Mouse (Mus musculus) liver, embryonic 11.5 days (tissue): ENCODE measurements around the gene Vdac1. TPM values are rescaled to one million over a fixed set of nuclear protein-coding genes. Genes with fewer than 3 reads are reported as not detected.

Experiments
- ATAC-seq: fragments of 200-750 bp; cut with Nextera tagmentation; replicated peaks from 2 replicates; pipeline ENCODE4 v1.8.0; 2017; ENCODE audit warnings: moderate number of reproducible peaks, mild to moderate bottlenecking, moderate TSS enrichment, moderate library complexity; ENCODE audit not compliant: low FRiP score
- DNase-seq: peaks from one replicate; pipeline ENCODE4 v3.0.0-alpha.2; 2017; ENCODE audit warnings: low spot score
- H3K27ac ChIP-seq: fragments of 300-500 bp; sonication (generic); 2 replicates; pipeline ENCODE4 v1.5.1; 2014; ENCODE audit warnings: mild to moderate bottlenecking, low read depth, low read length, control low read depth
- H3K27me3 ChIP-seq: fragments of 300-500 bp; sonication (generic); replicated peaks from 2 replicates; pipeline ENCODE4 v1.6.1; 2014; ENCODE audit warnings: low read length, mixed read lengths; ENCODE audit not compliant: control insufficient read depth, insufficient read depth
- H3K36me3 ChIP-seq: fragments of 300-500 bp; sonication (generic); 2 replicates; pipeline ENCODE4 v1.6.1; 2014; ENCODE audit warnings: mild to moderate bottlenecking, low read length, moderate library complexity, mixed read lengths; ENCODE audit not compliant: control insufficient read depth, insufficient read depth
- H3K4me1 ChIP-seq: fragments of 300-500 bp; sonication (generic); replicated peaks from 2 replicates; pipeline ENCODE4 v1.6.1; 2014; ENCODE audit warnings: low read length, mixed read lengths; ENCODE audit not compliant: control insufficient read depth, insufficient read depth
- H3K4me2 ChIP-seq: fragments of 300-500 bp; sonication (generic); 2 replicates; pipeline ENCODE4 v1.6.1; 2014; ENCODE audit warnings: mild to moderate bottlenecking, control low read depth, moderate library complexity
- H3K4me3 ChIP-seq: fragments of 300-500 bp; sonication (generic); 2 replicates; pipeline ENCODE4 v1.5.1; 2014; ENCODE audit warnings: low read depth, low read length, control low read depth
- H3K9ac ChIP-seq: fragments of 300-500 bp; sonication (generic); 2 replicates; pipeline ENCODE4 v1.6.1; 2014; ENCODE audit warnings: low read depth, low read length, control low read depth
- H3K9me3 ChIP-seq: fragments of 300-500 bp; sonication (generic); 2 replicates; pipeline ENCODE4 v1.6.1; 2016; ENCODE audit warnings: low read length, inconsistent platforms, mixed read lengths; ENCODE audit not compliant: control insufficient read depth
- WGBS: fragments of 180-500 bp; shearing (Covaris S2); extraction: QIAGEN DNeasy Blood & Tissue Kit; methylation state at CpG from one replicate; pipeline ENCODE4 v1.1.7; 2014; 5-methylcytosine and 5-hydroxymethylcytosine counted together
- polyA plus RNA-seq: library from polyadenylated mRNA; unstranded; fragments of >200 nt; fragmentation: Nextera tagmentation; extraction: Ambion mirVana; gene quantifications from 2 replicates; pipeline ENCODE4 v1.2.1, GENCODE M21; 2014

Gene Vdac1
- polyA plus RNA-seq: 228 and 243 TPM in 2 replicates

GRCm38 (mm10) chr11:52360471-52361277 lies at the start of gene Vdac1:
TSS of gene Vdac1 (plus strand) at chr11:52360860.
- Histone ChIP-seq H3K9me3 (no peaks in the 10 kb centered on the region), H3K27ac (peak within 1 kb of the TSS; percentile 97), H3K27me3 (no peaks in the 10 kb centered on the region), H3K4me1 (peaks cover 43% of the 10 kb centered on the region), H3K36me3 (no peaks in the 10 kb centered on the region), H3K4me3 (peak within 1 kb of the TSS; percentile 97), H3K4me2 (peak within 1 kb of the TSS; percentile 86), H3K9ac (peak within 1 kb of the TSS; percentile 92)
- under 1% methylated on average over 84 of the region's 84 CpGs for WGBS
- peak; percentile 91 for DNase-seq
- peak; percentile 90 for ATAC-seq

DNA sequence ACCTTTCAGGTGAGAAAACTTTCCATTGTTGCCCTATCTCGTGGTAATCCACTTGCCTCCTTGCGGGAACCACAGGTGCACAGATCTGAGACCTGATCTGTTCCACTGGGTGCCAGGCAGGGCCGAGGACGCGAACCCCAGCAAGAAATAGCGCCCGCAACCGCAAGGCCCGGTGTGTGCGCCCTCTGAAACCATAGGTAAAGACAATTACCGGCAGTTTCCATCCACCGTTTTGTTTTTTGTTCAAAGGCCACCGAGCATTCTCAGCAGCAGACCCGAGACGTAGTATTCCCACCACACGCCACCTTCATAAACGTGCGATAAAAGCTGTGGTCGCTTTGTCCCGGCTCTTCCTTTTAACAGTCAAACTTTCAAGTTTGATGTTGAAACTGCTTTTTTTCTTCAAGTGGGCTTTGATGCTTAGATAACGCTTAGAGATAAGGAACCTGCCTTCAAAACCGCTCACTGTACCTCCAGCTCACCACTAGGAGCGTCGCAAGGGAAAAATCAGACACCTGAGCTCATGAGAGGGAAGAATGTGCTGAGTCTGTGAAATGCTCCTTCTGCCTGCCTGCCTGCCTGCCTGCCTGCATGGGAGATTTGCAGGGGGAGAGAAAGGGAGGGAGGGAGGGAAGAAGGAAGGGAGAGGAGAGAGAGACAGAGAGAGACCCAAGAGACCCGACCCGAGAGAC lies 46.4 kb upstream of the Vdac1 start:
- H3K27me3 ChIP-seq: peaks cover 14% of the 10 kb centered on the region
- 16% methylated on average over 26 of the region's 26 CpGs for WGBS
- peak overlapping the region; percentile 16; the same call in 1 of the 2 replicates for H3K4me2 ChIP-seq
- no peaks in the 10 kb centered on the region for H3K9me3 ChIP-seq
- no peak overlapping the region for H3K9ac ChIP-seq
- no peaks in the 10 kb centered on the region for H3K4me1 ChIP-seq
- no peaks in the 10 kb centered on the region for H3K36me3 ChIP-seq
- H3K27ac ChIP-seq: no peak overlapping the region
- DNase-seq: no peak
- peak overlapping the region; percentile 15; the same call in 1 of the 2 replicates for H3K4me3 ChIP-seq
- ATAC-seq: no peak

GRCm38 (mm10) chr11:52318445-52318844 lies 42.2 kb upstream of the Vdac1 start:
- Histone ChIP-seq H3K27ac (no peak overlapping the region), H3K27me3 (peaks cover 14% of the 10 kb centered on the region), H3K4me1 (no peaks in the 10 kb centered on the region), H3K9ac (no peak overlapping the region), H3K4me3 (no peak overlapping the region), H3K9me3 (no peaks in the 10 kb centered on the region), H3K36me3 (no peaks in the 10 kb centered on the region), H3K4me2 (no peak overlapping the region)
- WGBS: 36% methylated on average over 13 of the region's 13 CpGs
- DNase-seq (no peak), ATAC-seq (no peak)

DNA sequence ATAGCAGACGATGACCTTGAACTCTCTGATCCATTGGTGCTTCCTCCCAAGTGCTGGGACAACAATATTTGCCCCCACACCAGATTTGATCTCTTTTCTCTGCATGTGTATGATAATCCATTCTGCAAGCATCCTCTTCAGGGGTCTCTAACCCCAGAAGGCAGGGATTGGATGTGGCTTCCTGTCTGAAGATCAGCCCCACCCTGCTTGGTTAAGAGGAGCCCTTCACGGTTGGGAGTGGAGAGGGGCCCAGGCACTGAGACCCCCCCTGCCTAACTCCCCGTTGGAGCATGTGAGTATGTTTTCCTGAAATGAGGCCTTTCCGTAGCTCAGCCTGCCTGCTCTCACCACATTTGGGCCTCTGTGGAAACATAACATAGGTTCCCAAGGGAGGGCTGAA lies 41.0 kb upstream of the Vdac1 start:
- no peaks in the 10 kb centered on the region for H3K4me1 ChIP-seq
- H3K27ac ChIP-seq: no peak overlapping the region
- H3K27me3 ChIP-seq: peaks cover 4% of the 10 kb centered on the region
- H3K4me2 ChIP-seq: no peak overlapping the region
- DNase-seq: no peak
- H3K36me3 ChIP-seq: no peaks in the 10 kb centered on the region
- no peak overlapping the region for H3K9ac ChIP-seq
- no peak overlapping the region for H3K4me3 ChIP-seq
- no peaks in the 10 kb centered on the region for H3K9me3 ChIP-seq
- ATAC-seq: no peak
- 65% methylated on average over 4 of the region's 4 CpGs for WGBS

GRCm38 (mm10) chr11:52320529-52320928 lies 40.1 kb upstream of the Vdac1 start:
- H3K4me1 ChIP-seq: no peaks in the 10 kb centered on the region

GRCm38 (mm10) chr11:52321540-52321939 lies 39.1 kb upstream of the Vdac1 start:
- no peaks in the 10 kb centered on the region; the same call in 1 of the 2 replicates for H3K27me3 ChIP-seq
- no peak overlapping the region for H3K4me3 ChIP-seq
- H3K9me3 ChIP-seq: no peaks in the 10 kb centered on the region
- H3K4me2 ChIP-seq: no peak overlapping the region
- WGBS: 57% methylated on average over 3 of the region's 3 CpGs
- no peak overlapping the region for H3K9ac ChIP-seq
- ATAC-seq: no peak
- H3K36me3 ChIP-seq: no peaks in the 10 kb centered on the region
- DNase-seq: no peak
- H3K4me1 ChIP-seq: no peaks in the 10 kb centered on the region
- no peak overlapping the region for H3K27ac ChIP-seq

More at GRCm38 (mm10) chr11:52320529-52320928, 40.1 kb upstream of the Vdac1 start:
- no peak overlapping the region for H3K27ac ChIP-seq
- DNase-seq (no peak), ATAC-seq (no peak)
- H3K4me3 ChIP-seq: no peak overlapping the region
- H3K4me2 ChIP-seq: no peak overlapping the region
- 80% methylated on average over 4 of the region's 4 CpGs for WGBS
- H3K27me3 ChIP-seq: no peaks in the 10 kb centered on the region; the same call in 1 of the 2 replicates
- H3K9me3 ChIP-seq: no peaks in the 10 kb centered on the region
- no peaks in the 10 kb centered on the region for H3K36me3 ChIP-seq
- no peak overlapping the region for H3K9ac ChIP-seq

DNA sequence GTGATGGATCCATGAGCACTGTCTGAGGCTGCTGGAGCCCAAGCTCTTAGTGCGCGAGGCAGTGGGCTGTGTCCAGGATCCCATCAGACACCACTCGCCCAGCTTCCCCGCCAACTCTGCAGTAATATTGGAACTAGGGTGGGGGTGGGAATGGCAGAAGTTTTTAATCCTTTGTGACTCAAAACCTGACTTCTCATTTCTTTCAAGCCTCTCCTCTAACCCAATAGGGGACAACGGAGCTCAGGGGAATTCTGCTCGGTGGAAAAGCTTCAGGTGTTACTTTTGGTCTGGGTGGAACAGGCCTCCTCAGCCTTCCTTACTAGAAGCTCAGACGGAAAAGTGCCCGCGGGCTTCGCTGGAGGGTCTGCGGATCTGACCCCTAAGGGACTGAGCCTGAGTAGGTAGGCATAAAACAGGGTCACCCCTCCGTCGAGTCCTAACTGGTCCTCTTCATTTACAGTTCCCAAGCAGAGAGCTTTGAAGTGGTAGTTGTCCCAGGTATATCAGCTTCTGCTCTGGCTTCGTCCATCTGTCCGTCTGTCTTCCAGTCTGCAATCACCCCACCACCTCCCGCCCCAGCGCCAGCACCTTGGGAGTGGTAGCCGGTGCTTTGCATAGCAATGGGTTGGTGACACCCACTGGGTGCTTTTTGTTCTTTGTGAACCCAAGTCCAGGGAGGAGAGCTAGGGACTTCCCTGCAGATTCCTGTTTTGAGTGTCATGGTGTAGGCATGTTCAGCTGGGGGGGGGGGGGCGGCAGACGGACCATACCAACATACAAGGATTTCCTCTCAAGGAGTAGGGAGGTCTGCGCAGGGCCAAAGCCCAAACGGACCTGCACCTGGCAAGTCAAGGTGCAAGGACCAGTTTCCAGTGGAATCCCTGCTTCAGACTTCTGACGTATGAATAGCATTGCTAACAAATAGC lies 36.0 kb upstream of the Vdac1 start:
- Histone ChIP-seq H3K4me2 (no peak overlapping the region), H3K4me1 (no peaks in the 10 kb centered on the region), H3K9me3 (no peaks in the 10 kb centered on the region), H3K27me3 (0 out of 2 replicates have a peak, but pooled peaks cover 2% of the 10 kb centered on the region), H3K4me3 (no peak overlapping the region), H3K9ac (no peak overlapping the region), H3K27ac (no peak overlapping the region), H3K36me3 (no peaks in the 10 kb centered on the region)
- ATAC-seq (no peak), DNase-seq (no peak)
- 58% methylated on average over 23 of the region's 23 CpGs for WGBS

- Histone ChIP-seq H3K9me3 (no peaks in the 10 kb centered on the region), H3K27me3 (0 out of 2 replicates have a peak, but pooled peaks cover 2% of the 10 kb centered on the region), H3K9ac (no peak overlapping the region), H3K36me3 (no peaks in the 10 kb centered on the region), H3K4me3 (no peak overlapping the region), H3K27ac (no peak overlapping the region), H3K4me2 (no peak overlapping the region), H3K4me1 (no peaks in the 10 kb centered on the region)
- ATAC-seq (no peak), DNase-seq (no peak)
- 57% methylated on average over 3 of the region's 3 CpGs for WGBS
Observed at GRCm38 (mm10) chr11:52327313-52327712, 33.3 kb upstream of the Vdac1 start.
